Mouse (Mus musculus): ENCODE data around the gene Tcf15. TPM values are rescaled to one million over a fixed set of nuclear protein-coding genes. Genes with fewer than 3 reads are reported as not detected.

Tcf15 gene
- polyA plus RNA-seq (2012; rRNA removed): 2.0 and 3.6 TPM in 2 replicates

DNA sequence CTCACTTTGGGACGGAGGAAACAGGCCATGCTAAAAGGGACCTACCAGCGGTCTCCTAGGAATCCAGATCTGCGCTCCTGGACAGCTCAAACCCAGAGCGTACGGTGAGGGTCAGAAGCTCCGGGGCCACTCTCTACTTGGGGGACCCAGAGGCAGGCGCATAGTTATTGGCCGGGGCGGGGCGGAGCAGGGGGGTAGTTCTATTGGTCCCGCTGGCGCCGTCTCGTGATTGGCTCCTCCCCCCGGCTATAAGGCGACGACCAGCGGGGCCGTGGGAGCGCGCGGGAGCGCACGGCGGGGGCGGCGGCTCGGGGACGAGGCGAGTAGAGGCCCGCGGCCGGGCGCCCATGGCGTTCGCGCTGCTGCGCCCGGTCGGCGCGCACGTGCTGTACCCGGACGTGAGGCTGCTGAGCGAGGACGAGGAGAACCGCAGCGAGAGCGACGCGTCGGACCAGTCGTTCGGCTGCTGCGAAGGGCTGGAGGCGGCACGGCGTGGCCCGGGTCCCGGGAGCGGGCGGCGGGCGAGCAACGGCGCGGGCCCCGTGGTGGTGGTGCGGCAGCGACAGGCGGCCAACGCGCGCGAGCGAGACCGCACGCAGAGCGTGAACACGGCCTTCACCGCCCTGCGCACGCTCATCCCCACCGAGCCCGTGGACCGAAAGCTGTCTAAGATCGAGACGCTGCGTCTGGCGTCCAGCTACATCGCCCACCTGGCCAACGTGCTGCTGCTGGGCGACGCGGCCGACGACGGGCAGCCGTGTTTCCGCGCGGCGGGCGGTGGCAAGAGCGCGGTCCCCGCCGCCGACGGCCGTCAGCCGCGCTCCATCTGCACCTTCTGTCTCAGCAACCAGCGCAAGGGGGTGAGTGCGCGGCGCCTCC, at the start of gene Tcf15:
Gene Tcf15, plus strand, starts transcription at position 283 of the 879 bp plus-strand sequence.

DNA sequence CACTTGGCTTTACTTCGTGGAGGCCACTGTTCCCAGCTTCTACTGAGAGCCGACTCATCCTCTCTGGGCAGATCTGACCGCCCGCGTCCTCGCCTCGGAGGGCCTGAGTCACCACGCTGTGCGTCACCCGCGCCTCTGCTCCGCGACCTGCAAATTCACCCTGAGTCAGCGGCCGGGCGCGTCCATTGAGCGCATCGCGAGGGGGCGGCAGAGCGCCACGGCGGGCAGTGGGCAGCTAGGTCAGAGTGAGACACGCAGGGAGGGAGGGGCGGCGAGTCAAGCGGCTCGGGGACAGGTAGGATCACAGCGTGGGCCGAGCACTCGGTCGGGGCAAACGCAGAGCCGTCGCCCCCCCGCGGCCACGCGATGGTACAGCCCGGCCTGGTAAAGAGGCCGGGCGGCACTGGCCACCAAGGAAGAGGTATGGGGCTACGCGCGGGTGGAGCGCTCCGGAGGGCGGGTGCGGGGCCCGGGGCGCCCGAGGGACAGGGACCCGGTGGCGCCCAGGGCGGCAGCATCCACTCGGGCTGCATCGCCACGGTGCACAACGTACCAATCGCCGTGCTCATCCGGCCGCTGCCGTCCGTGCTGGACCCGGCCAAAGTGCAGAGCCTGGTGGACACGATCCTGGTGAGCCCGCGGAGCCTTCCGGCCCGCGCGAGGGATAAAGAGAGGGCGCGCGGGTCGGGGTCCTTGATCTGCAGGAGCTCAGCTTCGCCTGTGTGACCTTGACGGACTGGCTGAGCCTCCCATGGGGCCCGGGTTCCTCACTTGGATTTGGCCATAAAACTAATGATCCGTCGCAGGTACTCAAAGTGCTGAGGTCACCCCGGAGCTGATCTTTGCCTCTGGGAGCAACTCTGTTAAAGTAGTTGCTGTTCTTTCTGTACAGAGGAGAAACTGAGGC, 37.8 kb upstream of the Tcf15 start, which contains the start of gene Srxn1:
Gene Srxn1, plus strand, starts transcription at position 199 of the 907 bp plus-strand sequence.

Other genes with a start within 250 kb of the Tcf15 start
- 0.06 and 0.25 TPM in 2 replicates for gene Angpt4, start 232.4 kb upstream of the Tcf15 start, polyA plus RNA-seq (2012; rRNA removed)
- gene Fam110a, start 163.3 kb upstream of the Tcf15 start, polyA plus RNA-seq (2012; rRNA removed): 32.5 and 35.2 TPM in 2 replicates
- 0.79 and 0.95 TPM in 2 replicates for gene Slc52a3, start 147.1 kb upstream of the Tcf15 start, polyA plus RNA-seq (2012; rRNA removed)
- 59.5 and 73.3 TPM in 2 replicates for gene Scrt2, start 62.0 kb upstream of the Tcf15 start, polyA plus RNA-seq (2012; rRNA removed)
- gene Srxn1, start 38.0 kb upstream of the Tcf15 start, polyA plus RNA-seq (2012; rRNA removed): 15.3 and 16.6 TPM in 2 replicates
- gene Csnk2a1, start 83.3 kb downstream of the Tcf15 start, polyA plus RNA-seq (2012; rRNA removed): 83.6 and 94.8 TPM in 2 replicates
- gene Tbc1d20, start 150.3 kb downstream of the Tcf15 start, polyA plus RNA-seq (2012; rRNA removed): 43.8 and 46.3 TPM in 2 replicates
- 255 and 263 TPM in 2 replicates for gene Rbck1, start 189.1 kb downstream of the Tcf15 start, polyA plus RNA-seq (2012; rRNA removed)
- 0.37 and 0.63 TPM in 2 replicates for gene Trib3, start 200.5 kb downstream of the Tcf15 start, polyA plus RNA-seq (2012; rRNA removed)
- gene Nrsn2, start 233.1 kb downstream of the Tcf15 start, polyA plus RNA-seq (2012; rRNA removed): 21.5 and 24.8 TPM in 2 replicates

Data from central nervous system, embryonic 14 days (tissue).